Mouse (Mus musculus) urinary bladder, postnatal 4 days (tissue): ENCODE measurements around the gene Gipc1.

Experiments
- DNase-seq, 2 experiments: peaks; one replicate each; pipeline ENCODE4 v3.0.0; 2021 to 2022; ENCODE audit warnings: low spot score in 2 of 2

Gene Gipc1

GRCm38 (mm10) chr8:83652030-83652743, at the start of gene Gipc1:
TSS of gene Gipc1 (plus strand) at chr8:83652677.
- DNase-seq: peak; percentile 94 to 96

GRCm38 (mm10) chr8:83607661-83608397, 44.6 kb upstream of the Gipc1 start, which contains the start of the genes Tecr and Dnajb1:
TSS of gene Tecr (minus strand) at chr8:83607971.
TSS of gene Dnajb1 (plus strand) at chr8:83608193.
- DNase-seq: peak; percentile 99 to 100

GRCm38 (mm10) chr8:83608398-83608829, 44.1 kb upstream of the Gipc1 start:
- DNase-seq: peak; percentile 80 to 85

- no peak for DNase-seq
These were observed 43.4 kb upstream of the Gipc1 start for GRCm38 (mm10) chr8:83609086-83609485.

GRCm38 (mm10) chr8:83609547-83610180, 42.8 kb upstream of the Gipc1 start:
- DNase-seq: no peak

GRCm38 (mm10) chr8:83611921-83612320, 40.6 kb upstream of the Gipc1 start:
- DNase-seq: no peak

GRCm38 (mm10) chr8:83613695-83614094, 38.8 kb upstream of the Gipc1 start:
- DNase-seq: no peak

- DNase-seq: no peak
These were observed 35.9 kb upstream of the Gipc1 start for GRCm38 (mm10) chr8:83616625-83617024.

GRCm38 (mm10) chr8:83617111-83617510, 35.4 kb upstream of the Gipc1 start:
- no peak for DNase-seq

GRCm38 (mm10) chr8:83618566-83618965, 33.9 kb upstream of the Gipc1 start:
- DNase-seq: no peak

GRCm38 (mm10) chr8:83619568-83620285, 32.8 kb upstream of the Gipc1 start:
- DNase-seq: peak in 1 of 2 experiments; percentile 36

GRCm38 (mm10) chr8:83621691-83622388, 30.6 kb upstream of the Gipc1 start:
- DNase-seq: no peak

GRCm38 (mm10) chr8:83622389-83622989, 30.0 kb upstream of the Gipc1 start:
- DNase-seq: peak; percentile 76 to 90

GRCm38 (mm10) chr8:83623549-83623948, 28.9 kb upstream of the Gipc1 start:
- DNase-seq: no peak

GRCm38 (mm10) chr8:83624739-83625138, 27.7 kb upstream of the Gipc1 start:
- no peak for DNase-seq

- DNase-seq: no peak
These were observed 26.7 kb upstream of the Gipc1 start for GRCm38 (mm10) chr8:83625676-83626299.

- DNase-seq: no peak
These were observed 20.3 kb upstream of the Gipc1 start for GRCm38 (mm10) chr8:83632083-83632707.

- DNase-seq: no peak
These were observed 13.6 kb upstream of the Gipc1 start for GRCm38 (mm10) chr8:83638856-83639255.

GRCm38 (mm10) chr8:83639649-83640048, 12.8 kb upstream of the Gipc1 start:
- DNase-seq: no peak

GRCm38 (mm10) chr8:83647511-83647910, 5.0 kb upstream of the Gipc1 start:
- no peak for DNase-seq
